Mouse (Mus musculus) c-Kit-negative CD71-positive TER-119-positive erythroid progenitor cells, embryonic 14.5 days (primary cell): ENCODE data around the gene Lrfn4.

Experiments used
- DNase-seq: peaks from one replicate; pipeline ENCODE4 v3.0.0-alpha.2; 2013; ENCODE audit warnings: low read depth, low spot score

Lrfn4 gene

DNA sequence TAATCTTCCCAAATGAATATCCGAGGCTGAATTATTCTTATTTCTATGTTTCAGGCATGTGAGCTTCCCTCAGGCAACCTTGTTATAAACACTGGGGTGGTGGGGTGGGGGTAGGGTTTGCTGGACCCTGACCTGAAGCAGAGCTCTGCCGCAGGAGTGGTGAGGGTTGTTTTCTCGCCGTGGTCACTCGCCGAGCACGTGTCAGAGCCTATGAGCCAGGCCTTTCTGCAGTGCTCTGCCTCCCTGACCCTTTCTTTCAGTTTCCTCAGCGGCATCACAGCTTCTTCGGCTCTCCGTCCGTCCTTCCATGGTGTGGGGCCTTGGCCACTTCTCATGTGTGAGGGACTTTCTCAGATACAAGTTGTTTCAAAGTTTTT, 45.2 kb downstream of the Lrfn4 start:
- no peak for DNase-seq

DNA sequence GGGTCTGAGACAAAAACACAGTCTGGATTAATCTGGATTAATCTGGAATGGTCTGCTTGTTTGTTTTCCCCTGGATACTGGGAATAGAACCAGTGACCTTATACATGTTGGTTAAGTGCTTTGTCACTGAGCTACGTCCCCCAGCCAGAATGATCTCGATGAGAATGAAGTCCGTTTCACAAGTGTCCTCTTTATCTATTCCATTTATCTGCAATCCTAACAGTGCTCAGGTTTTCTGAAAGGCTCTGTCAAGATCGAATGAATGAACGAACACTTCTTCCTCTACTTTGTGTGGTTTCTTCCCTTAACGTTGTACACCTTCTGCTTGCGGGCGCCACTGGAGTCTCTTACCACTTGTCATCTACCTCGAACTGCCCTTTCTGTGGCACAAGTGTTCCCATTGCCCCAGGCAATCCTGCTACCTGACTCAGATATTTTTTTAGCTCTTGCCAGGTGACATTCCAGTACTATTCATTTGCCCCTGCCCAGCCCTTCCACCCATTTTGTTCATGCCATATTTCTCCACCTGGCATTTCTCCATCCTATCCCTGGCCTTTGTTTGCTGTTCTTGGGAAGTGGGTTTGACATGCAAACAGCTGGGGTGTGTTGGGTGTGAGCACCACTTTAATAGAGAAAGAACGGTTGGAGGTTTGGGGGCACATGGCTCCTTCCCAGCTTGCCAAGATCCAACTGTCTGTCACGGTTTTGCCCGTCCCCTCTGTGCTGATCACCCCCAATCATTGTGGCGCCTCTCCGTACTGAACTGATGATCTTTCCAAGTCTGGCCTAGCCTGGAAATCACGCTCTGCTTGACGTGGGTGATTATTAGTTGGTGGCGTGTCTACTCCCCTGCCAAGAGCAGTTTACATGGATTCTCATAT, 45.9 kb downstream of the Lrfn4 start:
- no peak for DNase-seq

DNA sequence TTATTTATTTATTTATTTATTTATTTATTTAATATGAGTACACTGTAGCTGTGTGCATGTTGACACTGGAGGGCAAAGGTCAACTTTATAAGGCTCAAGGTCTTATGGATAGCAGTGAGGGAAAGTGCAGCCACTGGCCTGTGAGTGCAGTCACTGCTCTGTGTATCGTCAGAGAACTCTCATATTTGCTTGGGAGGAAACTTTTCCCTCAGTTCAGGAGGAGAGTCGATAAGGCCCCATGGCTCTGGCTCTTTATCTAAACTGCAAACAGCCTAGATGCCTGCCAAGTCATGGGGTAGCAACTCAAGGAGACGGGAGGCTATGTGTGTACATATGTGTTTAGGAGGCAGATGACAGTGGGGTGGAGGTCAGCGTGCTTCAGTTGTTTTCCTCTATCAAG, 46.6 kb downstream of the Lrfn4 start:
- peak; percentile 82 for DNase-seq

DNA sequence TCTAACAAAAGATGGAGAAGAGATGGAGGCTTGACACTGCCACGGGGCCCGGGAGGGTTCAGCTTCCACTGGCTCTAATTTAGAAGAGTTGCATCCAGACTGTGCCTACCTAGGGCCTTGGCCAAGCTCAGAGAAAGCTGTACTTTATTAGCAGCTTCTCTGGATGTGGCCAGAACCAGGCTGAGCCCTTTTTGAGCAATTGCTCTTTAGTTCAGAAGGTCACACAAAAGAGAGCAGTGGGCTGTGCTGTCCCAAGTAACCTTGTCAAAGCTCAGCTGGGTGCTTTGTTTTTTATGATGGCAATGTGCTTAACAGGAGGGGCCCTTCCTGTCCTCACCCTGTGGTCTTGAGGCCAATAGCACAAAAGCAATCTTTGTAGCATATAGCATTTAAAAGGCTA, 47.8 kb downstream of the Lrfn4 start:
- DNase-seq: no peak

DNA sequence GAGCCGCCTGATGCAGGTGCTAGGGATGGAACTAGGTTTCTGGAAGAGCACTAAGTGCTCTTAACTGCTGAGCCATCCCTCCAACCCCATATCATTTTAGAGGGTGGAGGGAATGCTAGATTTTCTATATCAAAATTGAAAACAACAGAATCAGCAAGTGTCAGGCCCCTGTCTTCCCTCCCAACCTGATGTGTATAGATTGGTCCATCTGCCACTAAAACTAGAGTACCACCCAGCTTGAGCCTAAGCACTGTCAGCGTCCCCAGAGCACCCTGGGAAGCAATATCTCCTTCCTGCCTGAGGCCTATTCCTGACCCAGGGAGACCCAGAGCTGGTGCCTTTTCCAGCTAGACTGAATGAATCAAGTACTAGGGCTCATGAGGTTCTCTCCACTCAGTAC, 48.6 kb downstream of the Lrfn4 start:
- no peak for DNase-seq

GRCm38 (mm10) chr19:4565678-4566077, 49.8 kb downstream of the Lrfn4 start:
- no peak for DNase-seq
